Comparison of ENCODE assay signal across 13 mouse cellular contexts in genomic region chr3:30010889-30011288, GRCm38 (mm10).
DNase-seq lines count a peak whose midpoint lies in the region; ATAC-seq and TF ChIP-seq lines count a peak whose summit lies in the region.
"Had no signal": no experiment of that assay in that cellular context is flagged by ENCODE, and none has a peak within 500 bp of the region (broad histone marks: within the 10 kb centered on the region; RNA-seq: fewer than 3 reads in every experiment).

No protein-coding gene starts in this region.

- peak overlapping the region; percentile 5; the same call in 1 of the 2 replicates for H3K4me3 ChIP-seq in intestine, postnatal 0 days (ENCODE audit: low read depth, low read length)
- H3K4me3 ChIP-seq in intestine, embryonic 15.5 days (replicated peaks) = no peak overlapping the region
- peak overlapping the region; percentile 52 for H3K4me3 ChIP-seq in midbrain, embryonic 13.5 days (replicated peaks)
- no peak overlapping the region for H3K4me3 ChIP-seq in midbrain, embryonic 15.5 days
- H3K4me3 ChIP-seq in hindbrain, embryonic 14.5 days (replicated peaks; ENCODE audit: low read length) = peak overlapping the region; percentile 41
- H3K4me3 ChIP-seq in stomach, embryonic 16.5 days (replicated peaks; ENCODE audit: low read length) = peak overlapping the region; percentile 79
- H3K4me3 ChIP-seq: megakaryocyte, embryonic 14.5 days had no signal

- 52% methylated on average over 6 of the region's 6 CpGs for WGBS in intestine, postnatal 0 days
- 44% methylated on average over 6 of the region's 6 CpGs for WGBS in intestine, embryonic 15.5 days
- WGBS in midbrain, embryonic 13.5 days = 28% methylated on average over 6 of the region's 6 CpGs
- 39% methylated on average over 6 of the region's 6 CpGs for WGBS in midbrain, embryonic 15.5 days
- 30% methylated on average over 6 of the region's 6 CpGs for WGBS in hindbrain, embryonic 14.5 days
- WGBS in stomach, embryonic 16.5 days = 37% methylated on average over 6 of the region's 6 CpGs

- no peaks in the 10 kb centered on the region for H3K4me1 ChIP-seq in intestine, postnatal 0 days (replicated peaks; ENCODE audit: control insufficient read depth, insufficient read depth, low read length)
- H3K4me1 ChIP-seq in intestine, embryonic 15.5 days (replicated peaks) = peaks cover 9% of the 10 kb centered on the region; the same call in 1 of the 2 replicates
- H3K4me1 ChIP-seq in midbrain, embryonic 13.5 days (replicated peaks) = peaks cover 24% of the 10 kb centered on the region
- H3K4me1 ChIP-seq in midbrain, embryonic 15.5 days = peaks cover 11% of the 10 kb centered on the region
- H3K4me1 ChIP-seq in hindbrain, embryonic 14.5 days (replicated peaks; ENCODE audit: control insufficient read depth, insufficient read depth, low read length) = peaks cover 12% of the 10 kb centered on the region
- H3K4me1 ChIP-seq in stomach, embryonic 16.5 days (ENCODE audit: control insufficient read depth, insufficient read depth, low read length) = peaks cover 6% of the 10 kb centered on the region; the same call in 1 of the 2 replicates

- H3K27me3 ChIP-seq in intestine, postnatal 0 days (replicated peaks; ENCODE audit: control insufficient read depth, insufficient read depth, low read length) = peaks cover 17% of the 10 kb centered on the region; the same call in 1 of the 2 replicates
- H3K27me3 ChIP-seq in intestine, embryonic 15.5 days (replicated peaks) = peaks cover 13% of the 10 kb centered on the region
- H3K27me3 ChIP-seq in midbrain, embryonic 13.5 days = peaks cover 13% of the 10 kb centered on the region
- peaks cover 16% of the 10 kb centered on the region for H3K27me3 ChIP-seq in midbrain, embryonic 15.5 days (replicated peaks)
- peaks cover 28% of the 10 kb centered on the region for H3K27me3 ChIP-seq in hindbrain, embryonic 14.5 days (ENCODE audit: control insufficient read depth, insufficient read depth, low read length)
- no peaks in the 10 kb centered on the region for H3K27me3 ChIP-seq in stomach, embryonic 16.5 days (ENCODE audit: control insufficient read depth, insufficient read depth, low read length)

- H3K4me2 ChIP-seq in intestine, postnatal 0 days (replicated peaks; ENCODE audit: low read depth) = no peak overlapping the region
- H3K4me2 ChIP-seq in intestine, embryonic 15.5 days (replicated peaks) = no peak overlapping the region
- H3K4me2 ChIP-seq in midbrain, embryonic 13.5 days (replicated peaks) = peak overlapping the region; percentile 80
- no peak overlapping the region for H3K4me2 ChIP-seq in midbrain, embryonic 15.5 days
- peak overlapping the region; percentile 74 for H3K4me2 ChIP-seq in hindbrain, embryonic 14.5 days (replicated peaks)
- H3K4me2 ChIP-seq in stomach, embryonic 16.5 days (ENCODE audit: low read depth, low read length) = peak overlapping the region; percentile 88

- no peak for TF ChIP-seq CTCF in intestine, postnatal 0 days (IDR thresholded peaks at IDR 0.05; ENCODE audit: low read depth)

- H3K36me3 ChIP-seq in intestine, postnatal 0 days (ENCODE audit: control insufficient read depth, insufficient read depth) = no peaks in the 10 kb centered on the region
- no peaks in the 10 kb centered on the region for H3K36me3 ChIP-seq in intestine, embryonic 15.5 days
- H3K36me3 ChIP-seq in midbrain, embryonic 13.5 days = no peaks in the 10 kb centered on the region
- no peaks in the 10 kb centered on the region for H3K36me3 ChIP-seq in midbrain, embryonic 15.5 days (replicated peaks)
- no peaks in the 10 kb centered on the region for H3K36me3 ChIP-seq in hindbrain, embryonic 14.5 days (replicated peaks; ENCODE audit: control insufficient read depth, insufficient read depth)
- H3K36me3 ChIP-seq in stomach, embryonic 16.5 days (ENCODE audit: control insufficient read depth, insufficient read depth, low read length) = no peaks in the 10 kb centered on the region

- ATAC-seq in intestine, postnatal 0 days = no peak
- ATAC-seq in intestine, embryonic 15.5 days = no peak
- no peak for ATAC-seq in midbrain, embryonic 13.5 days
- ATAC-seq in midbrain, embryonic 15.5 days (replicated peaks) = no peak
- no peak for ATAC-seq in hindbrain, embryonic 14.5 days (ENCODE audit: low FRiP score)
- ATAC-seq in stomach, embryonic 16.5 days (ENCODE audit: insufficient read depth, low FRiP score) = no peak

- no peak overlapping the region for H3K9ac ChIP-seq in intestine, postnatal 0 days (ENCODE audit: low read depth, low read length)
- H3K9ac ChIP-seq in intestine, embryonic 15.5 days = no peak overlapping the region
- H3K9ac ChIP-seq in midbrain, embryonic 13.5 days (replicated peaks) = no peak overlapping the region
- H3K9ac ChIP-seq in midbrain, embryonic 15.5 days = no peak overlapping the region
- no peak overlapping the region; the same call in 1 of the 2 replicates for H3K9ac ChIP-seq in hindbrain, embryonic 14.5 days
- H3K9ac ChIP-seq in stomach, embryonic 16.5 days (ENCODE audit: low read length) = peak overlapping the region; percentile 93

- no peak for DNase-seq in hindbrain, embryonic 14.5 days (ENCODE audit: low spot score)
- DNase-seq in layer of hippocampus, postnatal 14 days (ENCODE audit: low spot score in 2 of 2) = no peak
- DNase-seq in cerebellum, adult 9-11 months = no peak
- DNase-seq: adrenal gland, postnatal 25 days; gastrocnemius, postnatal 10 days; layer of hippocampus, adult 9-11 months; retina, postnatal 1 day had no signal

- no peak overlapping the region for H3K27ac ChIP-seq in intestine, postnatal 0 days (ENCODE audit: low read depth, low read length)
- H3K27ac ChIP-seq in intestine, embryonic 15.5 days = no peak overlapping the region
- H3K27ac ChIP-seq in midbrain, embryonic 13.5 days = no peak overlapping the region
- no peak overlapping the region for H3K27ac ChIP-seq in midbrain, embryonic 15.5 days
- no peak overlapping the region for H3K27ac ChIP-seq in hindbrain, embryonic 14.5 days
- H3K27ac ChIP-seq in stomach, embryonic 16.5 days (ENCODE audit: low read length) = peak overlapping the region; percentile 98

- no peaks in the 10 kb centered on the region for H3K9me3 ChIP-seq in intestine, postnatal 0 days (ENCODE audit: control insufficient read depth)
- H3K9me3 ChIP-seq in intestine, embryonic 15.5 days = no peaks in the 10 kb centered on the region
- H3K9me3 ChIP-seq in midbrain, embryonic 13.5 days = no peaks in the 10 kb centered on the region
- no peaks in the 10 kb centered on the region for H3K9me3 ChIP-seq in midbrain, embryonic 15.5 days
- no peaks in the 10 kb centered on the region for H3K9me3 ChIP-seq in hindbrain, embryonic 14.5 days (ENCODE audit: control insufficient read depth, low read length)
- H3K9me3 ChIP-seq in stomach, embryonic 16.5 days (replicated peaks; ENCODE audit: control insufficient read depth, low read length) = no peaks in the 10 kb centered on the region
- H3K9me3 ChIP-seq: megakaryocyte, embryonic 14.5 days had no signal

Comparison
In these comparisons a context has a peak if more than half of its experiments do, and no peak if none do; other contexts are left out.
1. H3K4me2 ChIP-seq: peak in midbrain, embryonic 13.5 days (single experiment), hindbrain, embryonic 14.5 days (single experiment) and stomach, embryonic 16.5 days (single experiment); none in intestine, postnatal 0 days (single experiment), intestine, embryonic 15.5 days (single experiment) and midbrain, embryonic 15.5 days (single experiment).
2. H3K4me3 ChIP-seq: peak in intestine, postnatal 0 days (single experiment), midbrain, embryonic 13.5 days (single experiment), hindbrain, embryonic 14.5 days (single experiment) and stomach, embryonic 16.5 days (single experiment); none in intestine, embryonic 15.5 days (single experiment) and midbrain, embryonic 15.5 days (single experiment).